Comparison of ENCODE assay signal across 8 mouse cellular contexts in the genomic region with DNA sequence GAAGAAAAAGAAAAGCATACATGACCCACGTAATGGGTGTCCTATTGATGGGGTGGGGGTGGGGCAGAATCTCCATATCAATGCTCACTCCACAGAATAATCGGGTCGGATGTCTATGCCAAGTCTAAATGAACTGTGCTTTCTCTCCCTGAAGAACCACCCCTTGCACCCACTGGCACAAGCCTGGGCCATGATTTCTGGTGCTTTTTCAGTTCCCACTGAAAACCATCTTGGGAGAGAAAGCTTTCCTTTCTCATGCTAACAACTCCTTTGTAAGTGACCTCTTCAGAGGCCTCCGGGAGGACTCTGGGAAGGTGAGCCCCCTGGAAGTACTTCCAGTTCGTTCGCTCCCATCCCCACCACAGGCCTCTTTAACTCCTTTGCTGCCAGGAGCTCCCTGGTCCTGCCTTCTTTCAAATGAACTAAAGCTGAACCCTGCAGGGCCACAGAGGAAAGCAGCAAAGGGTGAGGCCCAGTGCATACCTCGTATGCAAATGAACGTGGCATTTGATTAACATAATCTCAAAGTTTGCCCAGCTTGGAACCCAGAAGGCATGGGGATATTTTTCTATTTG.
A peak's percentile ranks its signal among the peaks of the same experiment; 100 is the strongest.
DNase-seq lines count a peak whose midpoint lies in the region; ATAC-seq lines count a peak whose summit lies in the region.
"Had no signal": no experiment of that assay in that cellular context is flagged by ENCODE, and none has a peak within 500 bp of the region (broad histone marks: within the 10 kb centered on the region; RNA-seq: fewer than 3 reads in every experiment).

No protein-coding gene starts in this region.

- peaks cover 20% of the 10 kb centered on the region for H3K36me3 ChIP-seq in forebrain, embryonic 10.5 days (replicated peaks)
- H3K36me3 ChIP-seq in limb, embryonic 13.5 days: peaks cover 5% of the 10 kb centered on the region

- H3K4me2 ChIP-seq in limb, embryonic 13.5 days (replicated peaks): peak overlapping the region; percentile 44

- H3K4me1 ChIP-seq in forebrain, embryonic 10.5 days: peaks cover 100% of the 10 kb centered on the region
- H3K4me1 ChIP-seq in limb, embryonic 13.5 days: peaks cover 91% of the 10 kb centered on the region

- 6% methylated on average over 8 of the region's 8 CpGs for WGBS in forebrain, embryonic 10.5 days
- 11% methylated on average over 8 of the region's 8 CpGs for WGBS in limb, embryonic 13.5 days

- DNase-seq in right cerebral cortex, postnatal 10 days (ENCODE audit: low spot score in 2 of 2): peak; percentile 65 to 71
- no peak for DNase-seq in right cerebral cortex, adult 2 months (ENCODE audit: low spot score in 2 of 2)
- peak; percentile 73 for DNase-seq in forebrain, embryonic 10.5 days (ENCODE audit: extremely low spot score, low spot score)
- no peak for DNase-seq in adrenal gland, postnatal 36 days
- DNase-seq in cerebellum, adult 8-10 months: no peak
- no peak for DNase-seq in left cerebral cortex, adult 9 months (ENCODE audit: low spot score in 2 of 2)

- no peaks in the 10 kb centered on the region for H3K9me3 ChIP-seq in forebrain, embryonic 10.5 days
- H3K9me3 ChIP-seq in limb, embryonic 13.5 days: no peaks in the 10 kb centered on the region
- H3K9me3 ChIP-seq: megakaryocyte, embryonic 14.5 days had no signal

- no peak overlapping the region for H3K9ac ChIP-seq in limb, embryonic 13.5 days

- H3K27me3 ChIP-seq in forebrain, embryonic 10.5 days (ENCODE audit: poor library complexity, severe bottlenecking): no peaks in the 10 kb centered on the region
- 0 out of 2 replicates have a peak, but pooled peaks cover 3% of the 10 kb centered on the region for H3K27me3 ChIP-seq in limb, embryonic 13.5 days
- H3K27me3 ChIP-seq: megakaryocyte, embryonic 14.5 days had no signal

- H3K4me3 ChIP-seq in forebrain, embryonic 10.5 days: peak overlapping the region; percentile 24
- H3K4me3 ChIP-seq in limb, embryonic 13.5 days: no peak overlapping the region

- peak overlapping the region; percentile 91 for H3K27ac ChIP-seq in forebrain, embryonic 10.5 days
- peak overlapping the region; percentile 58 for H3K27ac ChIP-seq in limb, embryonic 13.5 days

- ATAC-seq in limb, embryonic 13.5 days (ENCODE audit: low FRiP score, low read depth): no peak

Comparison
In these comparisons a context has a peak if more than half of its experiments do, and no peak if none do; other contexts are left out.
1. DNase-seq: peak in right cerebral cortex, postnatal 10 days (2 of 2) and forebrain, embryonic 10.5 days (single experiment); none in right cerebral cortex, adult 2 months (0 of 2), adrenal gland, postnatal 36 days (0 of 2), cerebellum, adult 8-10 months (single experiment) and left cerebral cortex, adult 9 months (0 of 2).